Mouse (Mus musculus) urinary bladder, postnatal 4 days (tissue): ENCODE data around the gene Smchd1.
"Not testable (repeated sequence)": the region's sequence is repeated elsewhere in the genome, so short reads cannot be mapped to it uniquely, and the experiment has no call there.

Experiments used
- DNase-seq, 2 experiments: peaks; one replicate each; pipeline ENCODE4 v3.0.0; 2021 to 2022; ENCODE audit warnings: low spot score in 2 of 2

Gene Smchd1

DNA sequence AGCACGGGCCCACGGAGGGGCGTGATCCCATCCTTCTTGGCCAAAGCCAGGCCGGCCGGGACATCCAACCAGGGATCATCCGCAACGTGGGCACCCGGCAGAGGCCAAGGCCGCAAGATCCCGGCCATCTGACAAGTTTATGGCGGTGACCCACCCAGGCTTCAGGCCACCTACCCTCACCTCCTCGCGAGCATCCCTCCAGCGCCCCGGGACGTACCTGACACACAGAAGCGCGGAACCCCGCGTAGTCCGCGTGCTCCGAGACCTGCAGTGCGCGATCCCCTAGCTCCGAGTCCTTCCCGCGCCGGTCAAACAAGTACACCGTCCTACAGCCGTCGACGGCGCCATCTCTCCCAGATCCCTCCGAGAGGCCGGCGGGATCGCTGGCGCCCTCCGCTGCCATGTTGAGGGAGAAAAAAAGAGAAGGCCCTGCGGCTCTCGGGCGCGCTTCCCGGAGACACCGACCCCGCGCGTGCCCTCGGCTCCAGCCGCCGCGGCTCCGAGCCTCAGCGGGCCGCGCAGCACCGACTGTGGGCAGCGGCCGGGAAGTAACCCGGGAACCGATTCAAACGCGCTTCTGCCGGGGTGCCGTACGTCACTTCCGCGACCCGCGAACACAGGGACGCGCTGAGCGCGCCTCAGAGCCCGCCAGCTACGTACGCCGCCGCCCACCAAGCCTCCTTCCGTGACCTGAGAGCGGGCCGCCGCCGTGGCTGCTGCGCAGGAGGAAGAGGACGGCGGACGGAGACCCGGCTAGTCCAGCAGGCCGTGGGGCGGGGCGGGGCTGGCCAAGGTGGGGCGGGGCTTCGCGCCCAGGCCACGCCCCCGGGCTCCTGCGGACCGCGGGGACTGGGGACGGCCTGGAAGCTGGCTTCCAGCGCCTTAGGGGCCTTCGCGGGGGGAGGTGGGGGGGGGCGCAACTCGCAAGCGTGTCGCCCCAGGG is at the start of gene Smchd1:
Gene Smchd1 (minus strand): TSS at position 582 of the 943 bp plus-strand sequence.
- peak; percentile 92 to 94 for DNase-seq

GRCm38 (mm10) chr17:71510297-71510696 is 35.2 kb upstream of the Smchd1 start:
- no peak for DNase-seq

GRCm38 (mm10) chr17:71506832-71507231 is 31.7 kb upstream of the Smchd1 start:
- no peak for DNase-seq

- no peak for DNase-seq
Observed at GRCm38 (mm10) chr17:71495784-71496183, 20.6 kb upstream of the Smchd1 start.

GRCm38 (mm10) chr17:71491332-71491686 is 16.2 kb upstream of the Smchd1 start:
- DNase-seq: no peak

GRCm38 (mm10) chr17:71490666-71491331 is 15.7 kb upstream of the Smchd1 start:
- DNase-seq: no peak

- no peak for DNase-seq
Observed at GRCm38 (mm10) chr17:71489703-71490461, 14.7 kb upstream of the Smchd1 start.

GRCm38 (mm10) chr17:71486231-71486851 is 11.2 kb upstream of the Smchd1 start:
- DNase-seq: no peak

DNA sequence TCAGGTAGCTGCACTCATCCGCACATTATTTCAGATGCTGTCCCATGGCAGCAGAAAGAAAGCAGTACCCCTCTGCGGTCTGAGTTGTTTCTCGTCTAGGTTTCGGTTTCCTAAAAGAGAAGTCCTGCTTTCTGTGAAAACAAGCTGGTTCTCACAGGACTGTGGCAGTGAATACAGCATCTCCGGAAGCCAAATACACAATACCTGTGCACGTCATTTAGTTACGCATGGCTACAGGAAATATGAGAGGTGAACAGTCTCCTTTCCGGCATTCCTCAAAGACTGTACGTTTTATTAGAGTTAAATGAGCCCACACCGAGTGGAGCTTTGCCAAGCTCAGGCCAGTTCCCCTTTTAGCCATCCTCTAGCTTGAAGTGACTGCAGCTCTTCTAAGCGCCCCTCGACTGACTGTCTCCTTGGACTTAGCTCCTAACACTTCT is 10.7 kb upstream of the Smchd1 start:
- no peak for DNase-seq

DNA sequence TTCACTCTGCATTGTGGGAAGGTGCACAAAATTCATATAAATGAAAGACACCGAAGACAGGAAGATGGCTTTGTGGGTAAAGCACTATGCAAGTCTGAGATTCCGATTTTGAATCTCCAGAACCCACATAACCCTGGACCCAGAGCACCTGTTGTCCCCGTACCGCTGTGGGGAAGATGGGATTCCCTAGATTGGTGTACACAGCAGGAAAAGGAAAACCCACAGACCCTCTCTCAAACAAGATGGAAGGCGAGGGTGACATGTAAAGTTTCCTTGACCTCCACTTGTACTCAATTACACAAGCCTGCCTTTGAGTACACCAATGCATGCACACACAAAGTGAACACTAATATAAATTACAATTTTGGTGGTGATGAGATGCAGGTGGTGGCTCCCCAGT is 9.6 kb upstream of the Smchd1 start:
- no peak for DNase-seq

GRCm38 (mm10) chr17:71483418-71484060 is 8.4 kb upstream of the Smchd1 start:
- DNase-seq: no peak

GRCm38 (mm10) chr17:71479381-71479901 is 4.3 kb upstream of the Smchd1 start:
- no peak for DNase-seq

- DNase-seq: no peak
Observed at GRCm38 (mm10) chr17:71477481-71477880, 2.3 kb upstream of the Smchd1 start.

DNA sequence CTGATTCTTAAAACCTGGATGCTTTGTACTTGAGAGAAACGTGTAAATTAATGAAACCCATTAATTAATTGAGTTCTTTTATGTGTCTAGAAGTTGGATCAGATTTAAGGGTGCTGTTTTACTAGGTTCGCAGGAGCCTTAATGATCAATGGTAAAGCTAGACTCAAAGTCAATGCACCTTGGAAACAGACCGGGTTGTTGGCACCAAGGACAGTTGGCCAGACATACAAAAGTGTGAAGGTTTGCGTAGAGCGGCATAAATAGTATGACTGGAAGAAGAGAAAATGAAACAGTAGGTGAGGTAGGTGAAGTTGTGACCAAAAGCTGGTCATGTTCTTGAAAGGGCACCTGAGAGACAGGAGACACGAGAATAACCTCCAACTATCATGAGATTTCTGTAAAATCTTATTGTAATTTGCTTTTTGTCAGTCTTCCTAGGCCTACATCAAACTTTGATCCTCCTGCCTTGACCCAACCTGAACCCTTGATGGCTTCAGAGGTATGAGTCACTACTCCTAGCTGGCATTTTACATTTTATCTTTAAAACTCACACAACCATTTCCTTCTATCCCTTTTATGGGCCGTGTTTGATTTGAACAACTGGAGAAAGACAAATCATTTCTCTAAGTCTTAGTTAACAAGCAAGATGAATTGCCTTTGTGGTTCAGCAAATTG is 1.3 kb upstream of the Smchd1 start:
- no peak for DNase-seq

- peak in 1 of 2 experiments; percentile 69 for DNase-seq
Observed at GRCm38 (mm10) chr17:71475705-71476089, 554 bp upstream of the Smchd1 start.

- DNase-seq: no peak
Observed at GRCm38 (mm10) chr17:71474128-71474527, 1.0 kb downstream of the Smchd1 start.

GRCm38 (mm10) chr17:71471261-71471660 is 3.9 kb downstream of the Smchd1 start:
- no peak for DNase-seq

- no peak for DNase-seq
Observed at GRCm38 (mm10) chr17:71460312-71460711, 14.8 kb downstream of the Smchd1 start.

DNA sequence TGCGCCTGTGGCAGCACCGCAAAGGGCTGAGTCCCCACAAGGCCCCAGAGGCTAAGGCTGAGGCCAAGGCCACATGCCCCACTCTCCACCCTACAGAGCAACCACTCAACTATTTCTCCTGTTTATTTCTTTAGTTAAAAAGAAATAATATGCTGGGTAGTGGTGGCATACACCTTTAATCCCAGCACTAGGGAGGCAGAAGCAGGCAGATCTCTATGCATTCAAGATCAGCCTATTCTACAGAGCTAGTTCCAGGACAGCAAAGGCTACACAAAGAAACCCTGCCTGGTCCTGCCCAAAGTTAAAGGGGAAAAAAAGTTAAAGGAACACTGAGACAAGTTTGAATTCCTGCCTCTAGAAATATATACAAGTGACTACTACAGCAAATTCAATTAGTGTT is 15.3 kb downstream of the Smchd1 start, which contains the start of gene Gm4707:
Gene Gm4707 (minus strand): TSS at position 101 of the 400 bp plus-strand sequence.
- DNase-seq: no peak

DNA sequence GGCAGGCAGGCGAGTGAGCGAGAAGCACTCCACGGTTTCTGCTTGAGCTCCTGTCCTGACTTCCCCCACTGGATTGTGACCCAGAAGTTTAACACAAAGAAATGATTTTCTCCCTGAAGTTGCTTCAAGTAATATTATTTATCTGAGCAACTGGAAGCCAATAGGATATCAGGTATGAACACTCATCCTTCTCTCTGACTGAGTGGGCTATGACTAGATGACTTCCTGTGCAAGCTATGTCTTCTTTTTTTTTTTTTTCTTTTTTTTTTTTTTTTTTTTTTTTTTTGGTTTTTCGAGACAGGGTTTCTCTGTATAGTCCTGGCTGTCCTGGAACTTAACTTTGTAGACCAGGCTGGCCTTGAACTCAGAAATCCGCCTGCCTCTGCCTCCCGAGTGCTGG is 17.8 kb downstream of the Smchd1 start:
- DNase-seq: not testable (repeated sequence)
